Mouse (Mus musculus): ENCODE measurements around the gene Hdac4.

Hdac4 gene

DNA sequence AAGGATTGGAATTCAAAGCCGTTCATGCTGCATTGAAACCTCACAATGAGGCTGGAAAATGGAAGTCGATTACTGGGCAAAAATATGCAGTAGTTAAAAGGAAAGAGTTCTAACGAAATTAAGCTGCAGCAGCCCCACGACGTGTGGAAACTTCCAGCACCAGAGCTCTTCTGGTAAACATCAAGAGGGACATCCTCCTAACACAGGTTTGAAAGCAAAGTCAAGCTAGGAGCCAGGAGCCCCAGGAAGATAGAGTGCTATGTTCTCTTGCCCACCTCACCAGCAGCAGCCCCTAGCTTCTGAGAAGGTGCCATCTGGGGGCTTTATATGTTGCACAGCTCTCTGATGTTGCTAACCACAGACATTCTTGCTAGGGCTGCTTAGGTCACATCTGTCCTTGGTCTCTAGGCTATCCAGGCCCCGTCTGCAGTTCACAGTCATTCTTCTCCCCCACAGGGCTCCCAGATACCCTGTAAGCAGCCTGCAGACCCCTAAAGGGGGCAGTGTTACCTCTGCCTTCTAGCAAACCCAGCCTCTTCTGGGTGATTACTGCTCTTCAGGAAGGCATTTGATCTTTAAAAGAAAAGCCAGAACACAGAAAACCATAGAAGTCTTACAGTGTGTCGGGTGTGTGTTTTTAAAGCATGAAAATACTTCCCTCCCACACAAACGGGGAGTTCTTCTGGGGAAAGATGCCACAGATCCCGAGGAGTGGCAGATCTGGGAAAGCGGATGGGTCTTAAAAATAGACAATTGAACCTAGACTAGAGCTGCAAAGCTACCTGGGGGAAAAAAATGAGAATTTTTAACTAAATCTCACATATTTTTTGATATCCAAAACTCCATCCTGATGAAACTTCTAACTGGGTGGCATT lies 17.2 kb downstream of the Hdac4 start:
- DNase-seq: peak; percentile 81

DNA sequence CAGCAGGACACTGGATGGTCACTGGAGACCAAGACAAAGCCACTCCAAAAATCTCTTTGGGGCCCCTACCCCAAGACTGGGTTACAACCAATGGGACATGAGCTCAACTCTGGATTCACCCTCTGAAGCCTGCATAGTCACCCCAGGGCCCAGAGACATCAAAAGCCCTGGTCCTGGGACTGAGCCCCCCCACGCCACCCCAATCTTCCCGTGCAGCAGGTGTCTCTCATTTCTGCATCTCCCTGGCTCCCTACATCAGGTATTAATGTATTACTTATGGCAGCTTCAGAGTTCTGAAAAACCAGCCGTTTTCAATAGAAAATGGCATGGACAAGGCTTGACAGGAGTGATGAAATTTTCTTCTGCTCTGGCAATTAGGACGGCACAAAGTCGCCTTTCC lies 17.9 kb downstream of the Hdac4 start:
- no peak for DNase-seq

DNA sequence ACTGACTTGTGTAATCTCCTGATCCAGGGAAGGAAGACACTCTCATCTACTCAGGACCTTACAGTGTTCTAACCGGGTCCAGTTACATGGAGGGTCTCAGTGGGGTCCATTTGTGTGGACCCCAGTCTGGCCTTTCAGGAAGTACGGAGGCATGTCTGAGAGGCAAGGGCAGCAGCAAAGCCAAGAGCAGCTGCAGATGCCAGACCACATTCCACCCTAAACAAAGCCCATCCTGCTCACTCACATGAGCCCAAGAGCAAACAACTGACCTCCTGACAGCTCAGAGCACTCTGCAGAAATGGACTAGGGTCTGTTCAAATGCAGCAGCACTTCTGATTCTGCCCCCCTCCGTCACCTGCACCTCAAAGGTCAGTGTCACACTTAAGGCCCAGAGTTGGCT lies 18.3 kb downstream of the Hdac4 start:
- DNase-seq: peak; percentile 12

DNA sequence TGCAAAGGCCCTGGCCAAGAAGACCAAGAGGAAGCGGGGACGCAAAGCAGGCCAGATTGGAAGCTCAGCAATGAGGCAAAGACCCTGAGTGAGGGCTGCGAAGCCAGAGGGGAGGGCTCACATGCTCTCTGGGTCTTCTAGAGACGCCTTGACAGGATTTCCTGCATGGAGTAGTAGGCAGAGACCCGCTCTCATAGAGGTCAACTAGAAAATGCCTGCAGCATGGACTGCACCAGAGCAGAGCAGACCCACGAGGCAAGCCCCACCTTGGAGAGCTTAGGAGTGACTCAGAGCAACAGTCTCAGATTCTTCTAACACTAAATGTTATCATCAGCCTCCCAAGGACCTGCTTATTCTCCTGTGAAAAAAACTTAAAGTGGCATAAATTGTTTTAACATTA lies 20.2 kb downstream of the Hdac4 start:
- DNase-seq: no peak

DNA sequence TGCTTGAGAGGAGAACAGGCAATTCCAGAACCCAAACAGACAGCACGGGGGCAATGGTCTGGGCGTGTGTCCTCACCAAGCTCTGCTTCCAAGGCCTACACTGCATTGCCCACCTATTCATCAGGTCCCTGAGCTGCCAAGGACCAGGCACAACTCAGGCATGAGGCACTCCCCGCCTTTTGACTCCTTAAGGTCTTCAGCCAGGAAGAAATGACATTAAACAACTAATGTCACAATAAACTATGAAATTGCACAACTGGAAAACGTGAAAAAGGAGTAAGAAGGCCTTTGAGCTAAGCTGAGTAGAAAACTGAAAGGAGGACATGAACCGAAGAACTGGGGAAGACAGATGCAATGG lies 20.6 kb downstream of the Hdac4 start:
- no peak for DNase-seq

DNA sequence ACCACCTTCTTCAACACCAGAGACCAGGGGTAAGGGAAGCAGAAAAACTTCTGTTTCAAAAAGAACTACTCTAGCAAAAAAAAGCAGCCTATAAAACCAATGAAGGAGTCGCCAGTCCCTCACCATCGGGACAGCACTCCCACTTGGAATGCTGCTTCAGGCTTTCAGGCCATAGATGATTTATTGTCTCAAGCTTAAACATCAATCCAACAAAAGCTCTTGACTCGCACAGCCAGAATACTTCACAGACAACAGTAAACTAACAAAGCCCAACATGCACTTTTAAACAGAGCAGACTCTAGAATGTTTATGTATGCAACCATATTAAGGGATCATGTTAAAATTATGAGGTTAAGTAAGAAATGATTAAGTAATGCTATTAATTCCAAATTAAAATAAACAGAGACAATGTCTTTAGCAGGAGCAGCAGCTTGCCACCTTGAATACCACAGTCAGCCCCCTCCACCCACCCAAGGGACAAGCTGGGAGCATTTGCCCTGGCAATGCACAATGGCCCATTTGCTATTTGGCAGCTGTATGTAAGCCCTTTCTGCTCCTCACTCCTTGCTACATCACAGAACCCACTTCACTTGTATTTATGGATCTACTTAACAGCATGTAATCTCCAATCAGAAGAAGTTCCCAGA lies 21.1 kb downstream of the Hdac4 start:
- no peak for DNase-seq

DNA sequence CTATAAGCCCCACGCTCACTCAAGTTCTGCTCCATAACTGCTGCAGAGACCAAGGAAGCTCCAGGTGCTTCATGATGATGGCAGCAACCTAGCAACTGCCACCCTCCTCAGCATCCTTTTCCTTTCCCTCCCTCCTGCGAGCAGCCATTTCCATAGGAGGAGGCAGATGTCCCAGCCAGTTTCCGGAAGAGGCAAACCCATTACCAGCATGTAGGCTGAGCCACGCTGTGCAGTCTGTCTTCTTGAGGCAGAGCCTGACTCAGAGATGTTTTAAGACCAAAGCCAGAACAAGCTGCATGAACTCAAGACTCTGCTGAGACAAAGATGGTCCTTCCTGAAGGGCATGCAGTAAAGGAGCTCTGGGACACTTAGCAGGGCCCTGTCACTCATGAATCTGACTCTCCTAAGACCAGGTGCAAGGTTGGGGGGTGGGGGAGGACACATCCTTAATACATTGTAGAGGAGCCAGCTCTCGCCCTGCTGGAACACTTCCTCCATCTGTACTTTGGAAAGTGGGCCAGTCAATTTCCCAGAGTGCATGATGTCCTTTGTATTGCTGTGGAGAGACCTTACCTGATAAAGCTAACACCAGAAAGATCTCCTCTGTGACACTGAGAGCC lies 24.8 kb downstream of the Hdac4 start:
- DNase-seq: no peak

DNA sequence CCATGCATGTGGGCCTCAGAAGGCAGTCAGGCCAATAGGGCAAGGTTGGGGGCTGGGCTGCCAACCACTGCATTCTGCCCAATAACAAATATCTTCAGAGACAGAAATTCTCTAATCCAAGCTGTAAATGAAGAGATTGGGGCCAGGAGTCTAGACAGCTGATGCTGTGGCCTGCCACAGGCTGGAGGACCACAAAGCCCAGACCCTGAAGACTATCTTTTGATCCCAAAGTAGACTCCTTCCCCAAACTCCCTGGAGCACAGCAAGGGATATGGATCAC lies 25.8 kb downstream of the Hdac4 start:
- no peak for DNase-seq

DNA sequence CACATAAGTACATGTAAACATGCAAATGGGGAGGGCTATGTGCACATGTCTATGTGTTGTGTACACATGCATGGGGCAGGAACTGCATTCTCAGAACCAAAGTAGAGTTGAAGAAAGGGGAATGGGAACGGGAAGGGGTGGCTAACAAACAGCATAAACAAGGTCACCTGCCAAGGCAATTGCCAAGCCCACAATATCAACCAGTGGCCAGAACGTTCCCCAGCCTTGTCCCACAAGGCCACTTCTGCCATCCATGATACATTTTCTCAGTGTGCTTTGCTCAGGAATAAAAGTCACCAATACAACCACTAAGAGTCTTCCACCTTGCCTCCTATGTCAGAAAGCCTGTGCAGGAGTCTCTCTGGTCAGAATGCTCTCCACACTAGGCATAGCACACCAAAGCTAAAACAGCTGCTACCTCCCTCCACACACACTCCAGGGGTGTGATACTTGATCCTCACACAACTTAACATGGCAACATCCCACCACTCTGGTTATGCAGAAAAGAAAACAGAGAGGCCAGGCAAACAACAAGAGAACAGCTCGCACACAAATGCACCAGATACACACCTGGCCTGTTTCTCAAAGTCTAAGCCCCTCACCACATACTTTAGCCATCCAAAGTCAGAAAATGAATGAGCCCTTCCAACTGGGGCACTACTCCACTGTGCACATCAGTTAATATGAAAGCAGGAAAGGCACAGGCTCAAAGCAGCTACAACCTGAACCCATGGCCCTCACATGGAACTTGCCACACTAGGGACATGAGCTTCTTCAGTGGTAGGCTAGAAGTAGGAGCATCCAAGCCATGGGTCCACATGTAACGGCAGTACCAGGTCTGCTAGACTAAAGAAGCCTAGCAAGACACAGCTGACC lies 26.4 kb downstream of the Hdac4 start:
- no peak for DNase-seq

DNA sequence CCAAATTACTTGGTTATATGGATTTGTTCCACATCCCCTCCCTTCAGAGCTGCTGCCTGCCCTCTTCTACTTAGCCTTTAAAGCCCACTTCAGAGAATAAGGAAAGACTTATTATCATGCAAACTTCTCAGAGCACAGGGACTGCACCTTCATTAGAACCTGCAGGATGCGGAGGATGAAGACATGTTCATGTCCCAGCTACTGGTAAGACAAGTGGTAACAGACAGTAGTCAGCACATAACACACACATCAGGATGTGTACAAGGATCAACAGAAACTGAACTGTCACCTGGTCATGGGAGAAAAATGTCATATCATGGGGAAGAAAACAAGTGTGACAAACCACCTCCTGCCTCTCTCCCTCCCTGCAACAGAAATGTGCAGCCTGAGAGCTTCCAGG lies 31.6 kb downstream of the Hdac4 start:
- no peak for DNase-seq

DNA sequence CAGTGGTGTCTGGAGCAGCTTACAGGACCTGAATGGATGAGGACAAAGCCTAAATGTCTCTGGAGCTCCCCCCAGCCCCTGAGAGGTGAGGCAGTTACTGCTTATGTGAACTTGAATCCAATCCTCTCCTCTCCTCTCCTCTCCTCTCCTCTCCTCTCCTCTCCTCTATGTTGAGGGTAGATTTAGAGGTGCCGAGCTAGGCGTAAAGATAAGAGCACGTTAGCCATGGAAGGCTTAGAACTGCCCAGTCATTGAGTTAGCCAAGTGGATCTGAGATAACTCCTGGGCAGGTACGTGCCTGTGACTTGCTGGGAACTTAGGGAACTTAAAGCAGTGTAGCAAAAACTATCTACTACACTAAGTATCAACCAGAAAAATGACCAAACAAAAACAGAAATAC lies 35.7 kb downstream of the Hdac4 start:
- no peak for DNase-seq

DNA sequence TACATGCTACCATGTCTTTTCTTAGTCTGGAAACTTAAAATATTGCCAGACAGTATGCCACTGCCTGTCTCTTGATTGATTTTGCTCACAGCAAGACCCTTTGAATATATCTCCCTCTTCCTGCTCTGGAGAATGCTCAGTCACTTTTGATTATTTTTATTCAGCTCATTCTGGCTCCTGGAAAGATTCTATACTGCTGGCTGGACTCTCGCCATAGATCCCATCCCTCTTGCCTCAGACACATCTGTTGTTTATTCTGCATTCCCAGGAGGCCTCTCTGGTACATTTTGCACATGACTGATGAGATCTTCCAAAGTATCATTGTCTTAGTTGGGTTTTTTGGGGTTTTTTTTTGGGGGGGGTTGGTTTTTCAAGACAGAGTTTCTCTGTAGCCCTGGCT lies 45.3 kb downstream of the Hdac4 start:
- DNase-seq: no peak

DNA sequence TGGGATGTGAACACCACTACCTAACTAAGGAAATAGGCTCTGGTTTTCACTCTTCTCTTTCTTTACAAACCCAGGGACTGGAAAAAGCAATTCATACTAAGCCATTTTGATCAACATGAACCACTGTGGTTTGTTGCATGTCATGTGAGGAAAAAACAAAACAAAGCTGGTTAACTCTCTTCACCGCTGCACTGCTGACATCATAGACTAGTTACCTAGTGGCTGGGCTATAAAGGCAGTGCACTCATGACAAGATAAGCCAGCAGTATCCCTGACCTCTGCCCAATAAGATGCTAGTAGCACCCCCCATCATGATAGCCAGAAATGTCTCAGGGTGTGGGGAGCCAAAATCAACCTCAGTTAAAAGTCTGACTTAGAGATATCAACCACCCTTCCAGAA lies 47.0 kb downstream of the Hdac4 start:
- DNase-seq: no peak

DNA sequence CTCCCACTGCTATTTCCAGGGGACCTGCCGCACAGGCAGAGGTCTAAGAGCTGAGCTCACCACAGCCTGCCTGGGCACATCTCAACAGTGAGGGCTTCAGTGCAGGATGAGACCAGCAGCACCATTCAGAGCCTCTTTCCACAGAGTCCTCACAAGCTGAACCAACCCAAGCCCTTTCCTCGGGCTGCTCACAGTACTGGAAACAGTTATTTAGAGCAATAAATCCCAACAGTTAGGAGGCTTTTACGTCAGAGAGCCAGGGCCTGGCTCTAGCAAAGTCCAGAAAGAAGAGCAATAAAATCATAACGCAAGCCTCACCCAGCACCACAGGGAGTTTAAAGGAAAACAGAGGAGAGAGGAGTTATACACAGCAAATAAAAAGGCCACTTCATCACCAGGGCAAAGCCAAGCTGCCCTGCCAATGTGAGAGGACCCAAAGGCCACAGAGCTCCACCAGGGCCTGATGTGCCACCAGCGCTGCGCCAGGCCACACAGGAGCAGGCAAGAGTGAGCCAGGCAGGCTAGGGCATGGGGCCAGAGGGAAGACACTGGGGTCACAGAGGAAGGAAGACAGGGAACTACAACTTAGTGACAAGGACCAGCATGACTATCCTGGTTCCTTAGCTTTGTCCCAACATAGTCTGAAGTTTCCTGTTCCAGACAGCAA lies 50.5 kb downstream of the Hdac4 start:
- DNase-seq: no peak

DNA sequence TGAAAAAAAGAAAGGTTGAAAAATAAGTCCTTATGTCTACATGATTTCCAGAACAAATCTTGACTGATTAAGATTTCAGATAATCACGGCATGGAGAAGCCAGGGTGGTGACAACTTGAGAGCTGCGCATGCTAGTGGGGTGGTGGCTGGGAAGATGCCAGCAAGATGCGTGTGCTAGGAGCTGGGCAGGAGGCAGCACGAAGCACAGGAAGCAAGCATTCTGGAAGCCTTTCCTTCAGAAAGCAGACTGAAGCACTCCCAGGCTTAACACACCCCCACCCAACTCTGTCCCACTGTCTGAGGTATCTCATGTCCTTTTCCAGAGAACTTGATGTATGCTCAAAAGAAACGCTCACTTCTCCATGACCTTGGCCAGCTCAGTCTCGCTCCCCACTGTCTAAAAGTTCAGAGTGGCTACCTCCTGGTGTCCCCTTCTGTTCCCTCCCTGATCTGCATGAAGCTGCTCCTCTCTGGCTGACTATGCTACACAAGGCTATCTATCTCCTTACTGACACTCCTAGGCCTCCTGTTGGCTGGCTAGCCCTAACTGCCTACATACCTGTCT lies 52.1 kb downstream of the Hdac4 start:
- DNase-seq: no peak

DNA sequence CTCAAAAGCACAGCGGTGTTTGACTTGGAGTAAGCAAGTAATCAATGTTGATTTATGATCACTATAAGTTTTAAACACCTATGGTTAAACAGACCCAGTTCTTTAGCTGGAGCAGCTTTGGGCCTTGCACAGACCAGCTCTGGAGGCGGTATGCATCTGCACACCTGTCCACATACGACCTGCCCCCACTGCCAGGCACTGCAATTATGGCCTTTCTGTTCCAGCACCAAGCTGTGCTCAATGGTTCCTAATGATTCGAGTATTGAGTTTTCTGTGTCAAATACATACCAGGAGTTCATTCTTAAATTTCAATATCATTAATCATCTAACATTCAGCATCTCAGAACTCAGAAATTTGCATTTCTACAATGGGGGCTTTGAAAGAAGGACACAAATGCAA lies 52.7 kb downstream of the Hdac4 start:
- DNase-seq: no peak

DNA sequence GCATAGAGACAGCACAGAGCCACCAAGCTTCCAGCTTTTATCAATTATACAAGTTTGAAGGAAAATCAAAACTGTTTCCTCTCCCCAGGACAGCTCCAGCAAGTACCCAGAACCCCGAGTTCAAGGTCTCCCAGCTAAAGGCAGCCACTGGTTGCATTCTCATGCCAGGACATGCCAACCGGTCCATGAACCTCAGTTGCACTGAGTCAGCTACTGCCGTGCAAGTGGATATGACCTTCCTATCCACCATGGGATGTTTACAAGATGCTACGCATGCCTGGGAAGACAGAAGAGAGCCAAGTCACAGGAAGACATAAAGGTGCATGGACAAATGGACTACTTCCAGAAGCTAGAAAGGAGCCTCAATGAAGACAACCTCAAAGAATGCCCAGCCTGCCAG lies 56.5 kb downstream of the Hdac4 start:
- no peak for DNase-seq

DNA sequence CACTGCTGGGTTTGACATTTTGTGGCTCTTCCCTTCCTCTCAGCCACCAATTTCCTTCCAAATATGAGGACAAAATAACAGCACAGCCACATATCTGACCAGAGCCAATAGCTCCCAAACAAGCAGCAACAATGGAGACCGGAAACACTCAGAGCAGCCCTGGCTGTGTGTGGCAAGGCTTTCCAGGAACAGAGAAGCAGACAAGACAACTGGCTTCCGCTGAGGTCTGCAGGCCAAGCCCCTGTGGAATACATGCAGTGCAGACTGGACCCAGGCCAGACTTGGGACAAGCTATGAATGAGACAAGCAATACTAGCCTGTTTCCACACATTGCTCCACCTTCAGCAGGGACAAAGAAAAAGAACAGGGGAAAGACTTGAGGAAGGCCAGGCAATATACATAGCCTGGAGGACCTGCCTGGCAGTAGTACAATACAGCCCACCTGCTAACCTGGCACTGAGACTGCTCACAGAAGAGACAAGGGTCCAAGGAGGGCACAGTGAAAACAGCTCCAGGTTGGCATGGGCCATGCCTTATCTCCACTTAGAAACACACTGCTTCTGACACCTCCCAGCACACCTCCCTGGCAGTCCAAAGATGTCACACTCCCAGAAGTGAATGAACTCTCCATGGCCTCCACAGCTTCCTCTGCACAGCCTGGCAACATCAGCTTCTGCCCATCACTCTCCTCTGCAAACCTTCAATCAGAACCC lies 58.2 kb downstream of the Hdac4 start:
- DNase-seq: no peak

DNA sequence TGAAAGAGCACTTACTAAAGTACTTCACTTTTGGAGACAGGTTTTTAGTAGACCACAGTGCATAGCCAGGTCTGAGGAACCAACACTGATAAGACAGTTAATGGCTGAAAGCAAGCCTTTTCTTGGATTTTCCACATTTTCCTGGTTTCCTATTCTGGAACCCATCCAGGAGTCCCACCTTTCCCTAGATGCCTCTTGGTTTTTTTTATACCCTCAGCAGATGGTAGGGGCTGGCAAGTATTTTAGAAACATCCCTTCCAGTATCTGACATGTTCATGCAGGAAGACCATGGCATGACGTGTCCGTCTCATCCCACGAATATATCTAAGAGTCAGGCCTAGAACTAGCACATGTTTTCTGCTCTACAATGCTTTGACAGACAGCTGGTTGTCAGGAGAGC lies 59.1 kb downstream of the Hdac4 start:
- DNase-seq: no peak

DNA sequence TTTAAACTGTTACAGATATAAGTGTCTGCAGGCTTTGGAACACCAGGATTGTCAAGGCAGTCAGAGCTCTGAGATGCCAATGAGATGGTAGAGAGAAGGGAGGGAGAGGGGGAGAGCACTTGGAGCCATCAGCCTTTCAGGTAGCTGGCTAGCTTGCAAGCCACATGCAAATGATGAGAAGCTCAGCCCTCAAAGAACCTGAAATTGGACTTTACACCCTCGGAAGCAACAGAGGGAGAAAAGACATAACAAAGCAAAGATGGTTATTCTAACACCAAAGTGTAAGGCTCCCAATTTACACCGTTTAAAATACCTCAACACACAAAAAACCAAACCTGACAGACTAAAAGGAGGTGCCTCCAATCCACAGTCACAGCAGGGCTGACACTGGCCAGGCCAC lies 63.3 kb downstream of the Hdac4 start:
- DNase-seq: no peak

DNA sequence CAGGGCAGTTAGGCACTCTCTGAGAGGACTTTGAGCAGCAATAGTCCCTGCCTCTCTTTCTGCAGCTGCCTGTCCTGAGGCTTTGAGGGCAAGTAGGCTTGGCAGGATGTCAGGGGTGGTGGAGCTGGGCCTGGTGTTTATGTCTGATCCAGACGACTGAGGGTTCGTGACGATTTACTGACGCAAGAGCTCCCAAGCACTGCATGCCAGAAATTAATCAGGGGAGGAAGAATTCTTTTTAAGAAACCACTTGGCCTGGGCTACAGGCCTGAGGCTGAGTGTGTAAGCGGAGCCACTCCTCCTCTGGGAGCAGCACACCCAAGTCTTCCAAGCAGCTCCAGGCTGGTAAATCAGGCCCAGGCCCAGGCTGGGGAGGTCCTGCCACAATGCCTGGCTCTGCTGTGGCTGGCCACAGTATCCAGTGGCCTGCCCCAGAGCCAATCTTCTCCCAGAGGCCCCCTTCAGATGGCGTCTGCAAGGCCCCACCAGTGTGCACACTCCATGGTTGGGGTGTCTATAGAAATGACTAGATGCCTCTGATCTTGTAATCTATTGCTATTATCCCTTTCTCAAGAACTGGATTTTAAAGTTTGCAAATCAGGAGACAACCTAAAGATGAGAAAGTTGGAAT lies 64.9 kb downstream of the Hdac4 start:
- no peak for DNase-seq

DNA sequence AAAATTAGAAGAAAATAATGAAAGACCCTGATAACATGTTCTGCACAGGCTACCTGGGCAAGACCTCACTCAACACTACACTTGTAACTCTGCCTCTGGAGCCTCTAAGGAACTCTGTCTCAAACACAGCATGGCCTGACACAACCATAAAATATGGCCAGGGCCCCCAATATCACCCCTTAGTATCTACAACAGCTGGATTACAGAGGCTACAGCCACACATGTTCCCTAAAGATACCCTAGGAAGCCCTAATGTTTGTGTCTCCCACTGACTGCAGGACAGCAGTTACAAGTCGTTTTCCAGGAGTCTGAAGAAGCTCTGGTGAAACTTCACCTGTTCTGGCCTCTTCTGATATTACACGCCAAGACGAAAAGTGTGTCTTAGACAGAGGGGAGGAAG lies 65.7 kb downstream of the Hdac4 start:
- no peak for DNase-seq
